Mouse (Mus musculus) hindbrain, embryonic 10.5 days (tissue): Measurements from ENCODE around the gene Suv39h1. TPM values are rescaled to one million over a fixed set of nuclear protein-coding genes. Genes with fewer than 3 reads are reported as not detected.
"Not testable (repeated sequence)": the region's sequence is repeated elsewhere in the genome, so short reads cannot be mapped to it uniquely, and the experiment has no call there.

Experiments
- DNase-seq: peaks from one replicate; pipeline ENCODE4 v3.0.0-alpha.2; 2017; ENCODE audit warnings: low spot score
- H3K27ac ChIP-seq: fragments of 300-500 bp; sonication (generic); 2 replicates; pipeline ENCODE4 v1.5.1; 2016; ENCODE audit warnings: mild to moderate bottlenecking, moderate library complexity
- H3K27me3 ChIP-seq: fragments of 300-500 bp; sonication (generic); 2 replicates; pipeline ENCODE4 v1.6.1; 2016; ENCODE audit warnings: mild to moderate bottlenecking; ENCODE audit not compliant: poor library complexity, insufficient read depth, severe bottlenecking
- H3K36me3 ChIP-seq: fragments of 300-500 bp; sonication (generic); 2 replicates; pipeline ENCODE4 v1.6.1; 2016; ENCODE audit warnings: mild to moderate bottlenecking, moderate library complexity
- H3K4me1 ChIP-seq: fragments of 300-500 bp; sonication (generic); replicated peaks from 2 replicates; pipeline ENCODE4 v1.6.1; 2016; ENCODE audit warnings: mild to moderate bottlenecking
- H3K4me3 ChIP-seq: fragments of 300-500 bp; sonication (generic); 2 replicates; pipeline ENCODE4 v1.5.1; 2016; ENCODE audit warnings: mild to moderate bottlenecking, moderate library complexity
- H3K9me3 ChIP-seq: fragments of 300-500 bp; sonication (generic); 2 replicates; pipeline ENCODE4 v1.6.1; 2016; ENCODE audit warnings: mild to moderate bottlenecking, moderate library complexity
- WGBS: fragments of 180-500 bp; shearing (Covaris S2); methylation state at CpG from one replicate; pipeline ENCODE4 v1.1.7; 2016; 5-methylcytosine and 5-hydroxymethylcytosine counted together
- polyA plus RNA-seq: library from polyadenylated mRNA; unstranded; fragments of >200 nt; fragmentation: Nextera tagmentation; extraction: Ambion mirVana; gene quantifications from 2 replicates; pipeline ENCODE4 v1.2.1, GENCODE M21; 2016

Gene Suv39h1
- polyA plus RNA-seq, 1 experiment from 2014 or later: 74.9 TPM

- 86% methylated on average over 14 of the region's 14 CpGs for WGBS
- no peak for DNase-seq
- H3K36me3 ChIP-seq: no peaks in the 10 kb centered on the region
These were observed 15.9 kb upstream of the Suv39h1 start, which contains the start of gene Was for GRCm38 (mm10) chrX:8090346-8090953. Gene Was (minus strand): TSS chrX:8090498.

GRCm38 (mm10) chrX:8089746-8090145 lies 15.2 kb upstream of the Suv39h1 start:
- no peak for DNase-seq
- peaks cover 10% of the 10 kb centered on the region; the same call in 1 of the 2 replicates for H3K9me3 ChIP-seq
- H3K4me1 ChIP-seq: no peaks in the 10 kb centered on the region
- no peaks in the 10 kb centered on the region for H3K36me3 ChIP-seq
- H3K4me3 ChIP-seq: no peak overlapping the region
- WGBS: 93% methylated on average over 3 of the region's 3 CpGs
- H3K27me3 ChIP-seq: no peaks in the 10 kb centered on the region
- H3K27ac ChIP-seq: no peak overlapping the region

More at GRCm38 (mm10) chrX:8090346-8090953, 15.9 kb upstream of the Suv39h1 start, which contains the start of gene Was:
- Histone ChIP-seq H3K4me1 (no peaks in the 10 kb centered on the region), H3K27me3 (no peaks in the 10 kb centered on the region), H3K9me3 (peaks cover 10% of the 10 kb centered on the region; the same call in 1 of the 2 replicates), H3K4me3 (no peak within 1 kb of the TSS), H3K27ac (no peak within 1 kb of the TSS)

GRCm38 (mm10) chrX:8085611-8086010 lies 11.1 kb upstream of the Suv39h1 start:
- no peak for DNase-seq
- Histone ChIP-seq H3K36me3 (no peaks in the 10 kb centered on the region), H3K27ac (no peak overlapping the region), H3K4me1 (no peaks in the 10 kb centered on the region), H3K27me3 (no peaks in the 10 kb centered on the region), H3K9me3 (peaks cover 10% of the 10 kb centered on the region; the same call in 1 of the 2 replicates), H3K4me3 (no peak overlapping the region)
- 85% methylated on average over 7 of the region's 8 CpGs for WGBS

- no peaks in the 10 kb centered on the region for H3K36me3 ChIP-seq
- H3K27me3 ChIP-seq: no peaks in the 10 kb centered on the region
- H3K4me1 ChIP-seq: no peaks in the 10 kb centered on the region
- DNase-seq: no peak
- WGBS: 91% methylated on average over 6 of the region's 6 CpGs
- H3K9me3 ChIP-seq: peaks cover 6% of the 10 kb centered on the region; the same call in 1 of the 2 replicates
- H3K27ac ChIP-seq: no peak overlapping the region
- H3K4me3 ChIP-seq: no peak overlapping the region
These were observed 10.3 kb upstream of the Suv39h1 start for GRCm38 (mm10) chrX:8084771-8085259.

GRCm38 (mm10) chrX:8075104-8075503 lies 544 bp upstream of the Suv39h1 start:
- peaks cover 25% of the 10 kb centered on the region for H3K36me3 ChIP-seq
- H3K27ac ChIP-seq: peak overlapping the region; percentile 79
- 41% methylated on average over 3 of the region's 3 CpGs for WGBS
- peak overlapping the region; percentile 63 for H3K4me3 ChIP-seq
- H3K9me3 ChIP-seq: peaks cover 3% of the 10 kb centered on the region; the same call in 1 of the 2 replicates
- no peaks in the 10 kb centered on the region for H3K27me3 ChIP-seq
- H3K4me1 ChIP-seq: peaks cover 4% of the 10 kb centered on the region; the same call in 1 of the 2 replicates
- no peak for DNase-seq

GRCm38 (mm10) chrX:8073881-8074429 lies 605 bp downstream of the Suv39h1 start:
- peak overlapping the region; percentile 63 for H3K4me3 ChIP-seq
- H3K9me3 ChIP-seq: peaks cover 3% of the 10 kb centered on the region; the same call in 1 of the 2 replicates
- H3K27me3 ChIP-seq: no peaks in the 10 kb centered on the region
- 22% methylated on average over 59 of the region's 64 CpGs for WGBS
- H3K27ac ChIP-seq: peak overlapping the region; percentile 93
- peak; percentile 45 for DNase-seq
- H3K36me3 ChIP-seq: peaks cover 36% of the 10 kb centered on the region
- peaks cover 4% of the 10 kb centered on the region; the same call in 1 of the 2 replicates for H3K4me1 ChIP-seq

GRCm38 (mm10) chrX:8069166-8069565 lies 5.4 kb downstream of the Suv39h1 start:
- Histone ChIP-seq H3K27me3 (no peaks in the 10 kb centered on the region), H3K4me3 (no peak overlapping the region), H3K4me1 (peaks cover 4% of the 10 kb centered on the region; the same call in 1 of the 2 replicates), H3K36me3 (peaks cover 83% of the 10 kb centered on the region), H3K9me3 (peaks cover 3% of the 10 kb centered on the region; the same call in 1 of the 2 replicates), H3K27ac (no peak overlapping the region)
- DNase-seq: no peak
- WGBS: 89% methylated on average over 1 of the region's 1 CpGs

- H3K36me3 ChIP-seq, H3K4me1 ChIP-seq, H3K9me3 ChIP-seq, DNase-seq, H3K4me3 ChIP-seq, H3K27me3 ChIP-seq, H3K27ac ChIP-seq: not testable (repeated sequence)
- 86% methylated on average over 8 of the region's 8 CpGs for WGBS
These were observed 23.3 kb downstream of the Suv39h1 start for GRCm38 (mm10) chrX:8051044-8051781.

GRCm38 (mm10) chrX:8033009-8033408 lies 41.6 kb downstream of the Suv39h1 start:
- Histone ChIP-seq H3K4me1 (no peaks in the 10 kb centered on the region), H3K27me3 (no peaks in the 10 kb centered on the region), H3K4me3 (no peak overlapping the region), H3K9me3 (no peaks in the 10 kb centered on the region), H3K27ac (no peak overlapping the region), H3K36me3 (no peaks in the 10 kb centered on the region)
- WGBS: 68% methylated on average over 1 of the region's 1 CpGs
- no peak for DNase-seq

GRCm38 (mm10) chrX:8026811-8027210 lies 47.7 kb downstream of the Suv39h1 start:
- no peaks in the 10 kb centered on the region for H3K9me3 ChIP-seq
- 83% methylated on average over 4 of the region's 4 CpGs for WGBS
- DNase-seq: no peak
- H3K36me3 ChIP-seq: no peaks in the 10 kb centered on the region
- no peak overlapping the region for H3K27ac ChIP-seq
- no peak overlapping the region for H3K4me3 ChIP-seq
- H3K27me3 ChIP-seq: no peaks in the 10 kb centered on the region
- no peaks in the 10 kb centered on the region for H3K4me1 ChIP-seq

- no peak overlapping the region for H3K27ac ChIP-seq
- no peaks in the 10 kb centered on the region for H3K36me3 ChIP-seq
- H3K4me1 ChIP-seq: no peaks in the 10 kb centered on the region
- WGBS: 79% methylated on average over 2 of the region's 2 CpGs
- H3K9me3 ChIP-seq: no peaks in the 10 kb centered on the region
- DNase-seq: no peak
- no peak overlapping the region for H3K4me3 ChIP-seq
- no peaks in the 10 kb centered on the region for H3K27me3 ChIP-seq
These were observed 49.8 kb downstream of the Suv39h1 start for GRCm38 (mm10) chrX:8024795-8025194.

GRCm38 (mm10) chrX:8020111-8020778 lies 54.3 kb downstream of the Suv39h1 start:
- Histone ChIP-seq H3K36me3 (no peaks in the 10 kb centered on the region), H3K4me3 (no peak overlapping the region), H3K4me1 (no peaks in the 10 kb centered on the region), H3K9me3 (no peaks in the 10 kb centered on the region), H3K27ac (no peak overlapping the region), H3K27me3 (no peaks in the 10 kb centered on the region)
- DNase-seq: no peak
- 64% methylated on average over 2 of the region's 2 CpGs for WGBS
